Mouse (Mus musculus): ENCODE results near the gene Gckr.

- TF ChIP-seq GATA1 (IDR thresholded peaks at IDR 0.05; ENCODE audit: low read length): no peak
- TF ChIP-seq TAL1 (IDR thresholded peaks at IDR 0.05; ENCODE audit: low read length): no peak
Observed at GRCm38 (mm10) chr5:31266101-31266500, 31.1 kb upstream of the Gckr start.

Data from erythroblast, embryonic 14.5 days (primary cell).